Mouse (Mus musculus) liver, embryonic 16.5 days (tissue): Measurements from ENCODE around the gene Pbsn. TPM values are rescaled to one million over a fixed set of nuclear protein-coding genes. Genes with fewer than 3 reads are reported as not detected.

Experiments used
- ATAC-seq: fragments of 200-750 bp; cut with Nextera tagmentation; 2 replicates; pipeline ENCODE4 v1.8.0; 2017; ENCODE audit warnings: low read depth, mild to moderate bottlenecking, moderate number of reproducible peaks, moderate library complexity
- H3K27ac ChIP-seq: fragments of 300-500 bp; sonication (generic); 2 replicates; pipeline ENCODE4 v1.5.1; 2014; ENCODE audit warnings: mild to moderate bottlenecking, low read length
- H3K27me3 ChIP-seq: fragments of 300-500 bp; sonication (generic); 2 replicates; pipeline ENCODE4 v1.6.1; 2014; ENCODE audit warnings: low read depth, low read length, mixed read lengths; ENCODE audit not compliant: control insufficient read depth, insufficient read depth
- H3K36me3 ChIP-seq: fragments of 300-500 bp; sonication (generic); 2 replicates; pipeline ENCODE4 v1.6.1; 2014; ENCODE audit warnings: mild to moderate bottlenecking; ENCODE audit not compliant: control insufficient read depth, insufficient read depth
- H3K4me1 ChIP-seq: fragments of 300-500 bp; sonication (generic); 2 replicates; pipeline ENCODE4 v1.6.1; 2014; ENCODE audit warnings: low read depth, low read length, mixed read lengths; ENCODE audit not compliant: control insufficient read depth
- H3K4me2 ChIP-seq: fragments of 300-500 bp; sonication (generic); 2 replicates; pipeline ENCODE4 v1.6.1; 2014; ENCODE audit warnings: low read depth, low read length, mixed read lengths
- H3K4me3 ChIP-seq: fragments of 300-500 bp; sonication (generic); 2 replicates; pipeline ENCODE4 v1.5.1; 2014; ENCODE audit warnings: low read depth, mild to moderate bottlenecking, low read length
- H3K9ac ChIP-seq: fragments of 300-500 bp; sonication (generic); 2 replicates; pipeline ENCODE4 v1.6.1; 2014; ENCODE audit warnings: low read depth, low read length
- H3K9me3 ChIP-seq: fragments of 300-500 bp; sonication (generic); replicated peaks from 2 replicates; pipeline ENCODE4 v1.6.1; 2016; ENCODE audit warnings: low read length; ENCODE audit not compliant: control insufficient read depth
- WGBS: fragments of 180-500 bp; shearing (Covaris S2); extraction: QIAGEN DNeasy Blood & Tissue Kit; methylation state at CpG from one replicate; pipeline ENCODE4 v1.1.7; 2014; ENCODE audit not compliant: insufficient replicate concordance; 5-methylcytosine and 5-hydroxymethylcytosine counted together
- polyA plus RNA-seq: library from polyadenylated mRNA; unstranded; fragments of >200 nt; fragmentation: Nextera tagmentation; extraction: Ambion mirVana; gene quantifications from 2 replicates; pipeline ENCODE4 v1.2.1, GENCODE M21; 2015

Gene Pbsn
- polyA plus RNA-seq, 1 experiment from 2014 or later = not detected

- ATAC-seq = no peak
- H3K9ac ChIP-seq = no peak overlapping the region
- H3K9me3 ChIP-seq = no peaks in the 10 kb centered on the region
- H3K27me3 ChIP-seq = no peaks in the 10 kb centered on the region
- H3K36me3 ChIP-seq = no peaks in the 10 kb centered on the region
- H3K4me3 ChIP-seq = no peak overlapping the region
- no peak overlapping the region for H3K27ac ChIP-seq
- H3K4me2 ChIP-seq = no peak overlapping the region
- H3K4me1 ChIP-seq = no peaks in the 10 kb centered on the region
Observed at GRCm38 (mm10) chrX:77797801-77798200, 55.6 kb downstream of the Pbsn start.

GRCm38 (mm10) chrX:77796916-77797315 lies 56.5 kb downstream of the Pbsn start:
- Histone ChIP-seq H3K4me2 (no peak overlapping the region; the same call in 1 of the 2 replicates), H3K27me3 (no peaks in the 10 kb centered on the region), H3K27ac (no peak overlapping the region), H3K9me3 (no peaks in the 10 kb centered on the region), H3K4me1 (no peaks in the 10 kb centered on the region), H3K9ac (no peak overlapping the region), H3K36me3 (no peaks in the 10 kb centered on the region), H3K4me3 (no peak overlapping the region)
- WGBS = 53% methylated on average over 1 of the region's 1 CpGs
- no peak for ATAC-seq

GRCm38 (mm10) chrX:77796238-77796835 lies 57.1 kb downstream of the Pbsn start, which contains the start of gene Prkx:
TSS of gene Prkx (minus strand) at chrX:77796278.
- 24% methylated on average over 18 of the region's 19 CpGs for WGBS
- Histone ChIP-seq H3K4me3 (peak within 1 kb of the TSS; percentile 64), H3K27ac (no peak within 1 kb of the TSS; the same call in 1 of the 2 replicates), H3K9me3 (no peaks in the 10 kb centered on the region), H3K9ac (peak within 1 kb of the TSS; percentile 44), H3K36me3 (no peaks in the 10 kb centered on the region), H3K27me3 (no peaks in the 10 kb centered on the region), H3K4me2 (peak within 1 kb of the TSS; percentile 64), H3K4me1 (no peaks in the 10 kb centered on the region)
- peak; percentile 71 for ATAC-seq

GRCm38 (mm10) chrX:77795858-77796174 lies 57.6 kb downstream of the Pbsn start:
- Histone ChIP-seq H3K4me3 (peak overlapping the region; percentile 64), H3K4me2 (peak overlapping the region; percentile 64), H3K27ac (no peak overlapping the region), H3K27me3 (no peaks in the 10 kb centered on the region), H3K4me1 (no peaks in the 10 kb centered on the region), H3K36me3 (no peaks in the 10 kb centered on the region), H3K9me3 (no peaks in the 10 kb centered on the region), H3K9ac (peak overlapping the region; percentile 44)
- peak; percentile 89 for ATAC-seq
- 28% methylated on average over 30 of the region's 30 CpGs for WGBS

GRCm38 (mm10) chrX:77794962-77795857 lies 58.2 kb downstream of the Pbsn start:
- Histone ChIP-seq H3K4me1 (no peaks in the 10 kb centered on the region), H3K4me3 (peak overlapping the region; percentile 64), H3K36me3 (no peaks in the 10 kb centered on the region), H3K4me2 (peak overlapping the region; percentile 64), H3K9ac (peak overlapping the region; percentile 44), H3K27me3 (no peaks in the 10 kb centered on the region), H3K27ac (no peak overlapping the region), H3K9me3 (no peaks in the 10 kb centered on the region)
- 16% methylated on average over 61 of the region's 61 CpGs for WGBS
- peak; percentile 44 for ATAC-seq

GRCm38 (mm10) chrX:77788675-77789074 lies 64.7 kb downstream of the Pbsn start:
- Histone ChIP-seq H3K27ac (no peak overlapping the region), H3K4me2 (no peak overlapping the region), H3K4me3 (no peak overlapping the region), H3K9ac (no peak overlapping the region), H3K4me1 (no peaks in the 10 kb centered on the region), H3K36me3 (no peaks in the 10 kb centered on the region), H3K9me3 (no peaks in the 10 kb centered on the region), H3K27me3 (no peaks in the 10 kb centered on the region)
- 71% methylated on average over 3 of the region's 3 CpGs for WGBS
- no peak for ATAC-seq

Other genes starting within 250 kb of the Pbsn start
- gene Prkx, start 57.3 kb downstream of the Pbsn start, polyA plus RNA-seq = 1.9 and 2.1 TPM in 2 replicates
- not detected in 2 replicates for gene Gm14744, start 11.1 kb upstream of the Pbsn start, polyA plus RNA-seq
- not detected in 2 replicates for gene 5430402E10Rik, start 71.4 kb upstream of the Pbsn start, polyA plus RNA-seq
- not detected in 2 replicates for gene Obp1a, start 237.8 kb upstream of the Pbsn start, polyA plus RNA-seq